9 mouse cellular contexts compared by ENCODE assay signal in the genomic region with DNA sequence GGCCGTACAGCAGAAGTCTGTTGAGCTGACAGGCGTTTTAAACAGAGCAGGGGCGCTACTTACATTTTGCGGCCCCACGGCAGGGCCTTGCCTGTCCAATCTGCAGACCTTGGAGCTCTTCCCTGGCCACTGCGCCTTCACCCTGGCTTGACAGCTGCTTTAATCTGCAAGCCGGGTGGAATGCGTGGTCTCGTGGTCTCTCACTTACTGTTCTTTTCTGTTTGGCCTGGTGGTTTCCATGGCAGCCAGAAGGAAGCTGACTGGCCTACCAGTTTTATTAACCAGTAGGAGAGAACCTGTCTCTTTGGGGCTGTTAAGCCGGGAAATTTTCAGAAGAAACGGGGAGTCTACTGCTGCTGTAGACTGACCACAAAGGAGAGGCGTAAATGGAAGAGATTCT. TPM values are rescaled to one million over a fixed set of nuclear protein-coding genes. Genes with fewer than 3 reads are reported as not detected.
A peak's percentile ranks its signal among the peaks of the same experiment; 100 is the strongest.
DNase-seq lines count a peak whose midpoint lies in the region; ATAC-seq and TF ChIP-seq lines count a peak whose summit lies in the region.
"Had no signal": no experiment of that assay in that cellular context is flagged by ENCODE, and none has a peak within 500 bp of the region (broad histone marks: within the 10 kb centered on the region; RNA-seq: fewer than 3 reads in every experiment).

No protein-coding gene starts in this region.

- H3K4me2 ChIP-seq in intestine, embryonic 14.5 days (ENCODE audit: low read length), result peak overlapping the region; percentile 1; the same call in 1 of the 2 replicates
- no peak overlapping the region for H3K4me2 ChIP-seq in intestine, postnatal 0 days (replicated peaks; ENCODE audit: low read depth)
- 0 out of 2 replicates have a peak overlapping the region, but pooled peaks have one; percentile 16 for H3K4me2 ChIP-seq in heart, embryonic 14.5 days (ENCODE audit: low read length)
- H3K4me2 ChIP-seq in midbrain, embryonic 15.5 days, result peak overlapping the region; percentile 39
- H3K4me2 ChIP-seq in liver, embryonic 12.5 days, result no peak overlapping the region

- H3K27me3 ChIP-seq in intestine, embryonic 14.5 days (replicated peaks; ENCODE audit: control insufficient read depth, insufficient read depth, low read length), result no peaks in the 10 kb centered on the region
- H3K27me3 ChIP-seq in intestine, postnatal 0 days (replicated peaks; ENCODE audit: control insufficient read depth, insufficient read depth, low read length), result no peaks in the 10 kb centered on the region
- H3K27me3 ChIP-seq in heart, embryonic 14.5 days (ENCODE audit: control insufficient read depth, insufficient read depth, low read length), result 0 out of 2 replicates have a peak, but pooled peaks cover 2% of the 10 kb centered on the region
- peaks cover 12% of the 10 kb centered on the region; the same call in 1 of the 2 replicates for H3K27me3 ChIP-seq in midbrain, embryonic 15.5 days (replicated peaks)
- H3K27me3 ChIP-seq in liver, embryonic 12.5 days (replicated peaks), result peaks cover 60% of the 10 kb centered on the region

- H3K4me3 ChIP-seq in intestine, embryonic 14.5 days (ENCODE audit: low read depth, low read length), result no peak overlapping the region
- H3K4me3 ChIP-seq in intestine, postnatal 0 days (ENCODE audit: low read depth, low read length), result no peak overlapping the region
- no peak overlapping the region for H3K4me3 ChIP-seq in heart, embryonic 14.5 days (ENCODE audit: control insufficient read depth in 1 of 2, insufficient read depth in 1 of 2, low read depth in 1 of 2, low read length in 2 of 2)
- no peak overlapping the region for H3K4me3 ChIP-seq in midbrain, embryonic 15.5 days
- H3K4me3 ChIP-seq in liver, embryonic 12.5 days, result no peak overlapping the region

- peak overlapping the region; percentile 3; the same call in 1 of the 2 replicates for H3K27ac ChIP-seq in intestine, embryonic 14.5 days (ENCODE audit: low read depth)
- H3K27ac ChIP-seq in intestine, postnatal 0 days (ENCODE audit: low read depth, low read length), result no peak overlapping the region
- H3K27ac ChIP-seq in heart, embryonic 14.5 days (replicated peaks in 1 of 2; ENCODE audit: control insufficient read depth in 1 of 2, insufficient read depth in 1 of 2, low read depth in 2 of 2, low read length in 2 of 2), result no peak overlapping the region
- peak overlapping the region; percentile 26; the same call in 1 of the 2 replicates for H3K27ac ChIP-seq in midbrain, embryonic 15.5 days
- no peak overlapping the region for H3K27ac ChIP-seq in liver, embryonic 12.5 days
- H3K27ac ChIP-seq: macrophage had no signal

- no peak for TF ChIP-seq CTCF in intestine, postnatal 0 days (IDR thresholded peaks at IDR 0.05; ENCODE audit: low read depth)
- TF ChIP-seq CTCF in brain, embryonic 14.5 days (IDR thresholded peaks at IDR 0.05; ENCODE audit: borderline replicate concordance, extremely low read depth, insufficient read depth, insufficient read length), result no peak

- 0 out of 2 replicates have a peak, but pooled peaks have one; percentile 23 for ATAC-seq in intestine, embryonic 14.5 days (replicated peaks; ENCODE audit: low FRiP score, low TSS enrichment, low read depth)
- no peak for ATAC-seq in intestine, postnatal 0 days
- ATAC-seq in heart, embryonic 14.5 days (ENCODE audit: insufficient number of reproducible peaks, insufficient read depth, low FRiP score, low read depth), result no peak
- 0 out of 2 replicates have a peak, but pooled peaks have one; percentile 24 for ATAC-seq in midbrain, embryonic 15.5 days (replicated peaks)
- no peak for ATAC-seq in liver, embryonic 12.5 days
- ATAC-seq in frontal cortex, adult (ENCODE audit: low TSS enrichment), result no peak

- H3K4me1 ChIP-seq in intestine, embryonic 14.5 days (replicated peaks; ENCODE audit: control insufficient read depth, insufficient read depth, low read length), result no peaks in the 10 kb centered on the region
- no peaks in the 10 kb centered on the region for H3K4me1 ChIP-seq in intestine, postnatal 0 days (replicated peaks; ENCODE audit: control insufficient read depth, insufficient read depth, low read length)
- peaks cover 0 to 4% of the 10 kb centered on the region in 2 experiments; a peak in 2 of 4 replicates for H3K4me1 ChIP-seq in heart, embryonic 14.5 days (ENCODE audit: control insufficient read depth in 2 of 2, insufficient read depth in 2 of 2, low read length in 2 of 2)
- peaks cover 7% of the 10 kb centered on the region for H3K4me1 ChIP-seq in midbrain, embryonic 15.5 days
- H3K4me1 ChIP-seq in liver, embryonic 12.5 days, result no peaks in the 10 kb centered on the region

- peak; percentile 64 for DNase-seq in intestine, embryonic 14.5 days (ENCODE audit: low spot score)
- DNase-seq in brain, embryonic 14.5 days (ENCODE audit: low read depth), result peak; percentile 80
- DNase-seq in thymus, postnatal 36 days, result no peak

- no peak for TF ChIP-seq POLR2A in brain, embryonic 14.5 days (IDR thresholded peaks at IDR 0.05; ENCODE audit: borderline replicate concordance, extremely low read depth, insufficient read depth, insufficient read length, poor library complexity, severe bottlenecking)

- H3K9ac ChIP-seq in intestine, embryonic 14.5 days (ENCODE audit: low read length), result no peak overlapping the region
- no peak overlapping the region for H3K9ac ChIP-seq in intestine, postnatal 0 days (ENCODE audit: low read depth, low read length)
- peak overlapping the region; percentile 48; the same call in 1 of the 2 replicates for H3K9ac ChIP-seq in heart, embryonic 14.5 days (ENCODE audit: low read length)
- H3K9ac ChIP-seq in midbrain, embryonic 15.5 days, result 0 out of 2 replicates have a peak overlapping the region, but pooled peaks have one; percentile 18
- H3K9ac ChIP-seq in liver, embryonic 12.5 days, result no peak overlapping the region

- no peaks in the 10 kb centered on the region for H3K9me3 ChIP-seq in intestine, embryonic 14.5 days (ENCODE audit: control insufficient read depth, low read length)
- no peaks in the 10 kb centered on the region for H3K9me3 ChIP-seq in intestine, postnatal 0 days (ENCODE audit: control insufficient read depth)
- no peaks in the 10 kb centered on the region for H3K9me3 ChIP-seq in heart, embryonic 14.5 days (ENCODE audit: control insufficient read depth, low read length)
- no peaks in the 10 kb centered on the region for H3K9me3 ChIP-seq in midbrain, embryonic 15.5 days
- no peaks in the 10 kb centered on the region for H3K9me3 ChIP-seq in liver, embryonic 12.5 days (replicated peaks)

- H3K36me3 ChIP-seq in intestine, embryonic 14.5 days (ENCODE audit: control insufficient read depth, insufficient read depth, low read length), result no peaks in the 10 kb centered on the region
- H3K36me3 ChIP-seq in intestine, postnatal 0 days (ENCODE audit: control insufficient read depth, insufficient read depth), result no peaks in the 10 kb centered on the region
- H3K36me3 ChIP-seq in heart, embryonic 14.5 days (ENCODE audit: control insufficient read depth, insufficient read depth, low read length), result no peaks in the 10 kb centered on the region
- H3K36me3 ChIP-seq in midbrain, embryonic 15.5 days (replicated peaks), result no peaks in the 10 kb centered on the region
- no peaks in the 10 kb centered on the region for H3K36me3 ChIP-seq in liver, embryonic 12.5 days

- 20% methylated on average over 12 of the region's 12 CpGs for WGBS in intestine, embryonic 14.5 days
- 30% methylated on average over 12 of the region's 12 CpGs for WGBS in intestine, postnatal 0 days
- 22% methylated on average over 12 of the region's 12 CpGs for WGBS in heart, embryonic 14.5 days
- 14% methylated on average over 12 of the region's 12 CpGs for WGBS in midbrain, embryonic 15.5 days
- 48% methylated on average over 12 of the region's 12 CpGs for WGBS in liver, embryonic 12.5 days (ENCODE audit: insufficient replicate concordance)

RNA-seq across cellular contexts. Expression of a gene that starts 24.6 kb away (rescaled TPM):
- 60.7 and 71.1 TPM in 2 replicates for polyA plus RNA-seq in intestine, embryonic 14.5 days (2014; fragmentation: Nextera tagmentation; extraction: Ambion mirVana)
- 17.3 and 19.1 TPM in 2 replicates for polyA plus RNA-seq in intestine, postnatal 0 days (2015; fragmentation: Nextera tagmentation; extraction: Ambion mirVana)
- polyA plus RNA-seq in brain, embryonic 14.5 days (2012; rRNA removed), result 148 and 160 TPM in 2 replicates
- polyA plus RNA-seq in heart, embryonic 14.5 days (2014; fragmentation: Nextera tagmentation; extraction: Ambion mirVana), result 42.7 and 45.1 TPM in 2 replicates
- 71.4 and 80.7 TPM in 2 replicates for polyA plus RNA-seq in midbrain, embryonic 15.5 days (2015; fragmentation: Nextera tagmentation; extraction: Ambion mirVana)
- polyA plus RNA-seq in liver, embryonic 12.5 days (2016; fragmentation: Nextera tagmentation; extraction: Ambion mirVana), result 32.8 and 33.8 TPM in 2 replicates

RNA-seq across cellular contexts. Expression of a gene that starts 26.0 kb away (rescaled TPM):
- polyA plus RNA-seq in intestine, embryonic 14.5 days (2014; fragmentation: Nextera tagmentation; extraction: Ambion mirVana), result 0.13 TPM in 1 of 2 replicates, not detected in the other
- polyA plus RNA-seq in intestine, postnatal 0 days (2015; fragmentation: Nextera tagmentation; extraction: Ambion mirVana), result 0.34 and 0.44 TPM in 2 replicates
- 0.63 and 0.87 TPM in 2 replicates for polyA plus RNA-seq in brain, embryonic 14.5 days (2012; rRNA removed)
- 0.18 and 0.19 TPM in 2 replicates for polyA plus RNA-seq in heart, embryonic 14.5 days (2014; fragmentation: Nextera tagmentation; extraction: Ambion mirVana)
- polyA plus RNA-seq in midbrain, embryonic 15.5 days (2015; fragmentation: Nextera tagmentation; extraction: Ambion mirVana), result 0.72 and 1.3 TPM in 2 replicates
- not detected in 2 replicates for polyA plus RNA-seq in liver, embryonic 12.5 days (2016; fragmentation: Nextera tagmentation; extraction: Ambion mirVana)

RNA-seq across cellular contexts. Expression of a gene that starts 57.9 kb away (rescaled TPM):
- polyA plus RNA-seq in intestine, embryonic 14.5 days (2014; fragmentation: Nextera tagmentation; extraction: Ambion mirVana), result 15.2 and 18.1 TPM in 2 replicates
- polyA plus RNA-seq in intestine, postnatal 0 days (2015; fragmentation: Nextera tagmentation; extraction: Ambion mirVana), result 15.8 and 16.6 TPM in 2 replicates
- polyA plus RNA-seq in brain, embryonic 14.5 days (2012; rRNA removed), result 66.0 and 90.7 TPM in 2 replicates
- 14.1 and 16.5 TPM in 2 replicates for polyA plus RNA-seq in heart, embryonic 14.5 days (2014; fragmentation: Nextera tagmentation; extraction: Ambion mirVana)
- 51.7 and 55.3 TPM in 2 replicates for polyA plus RNA-seq in midbrain, embryonic 15.5 days (2015; fragmentation: Nextera tagmentation; extraction: Ambion mirVana)
- polyA plus RNA-seq in liver, embryonic 12.5 days (2016; fragmentation: Nextera tagmentation; extraction: Ambion mirVana), result 19.8 and 20.5 TPM in 2 replicates

Comparison
In these comparisons a context has a peak if more than half of its experiments do, and no peak if none do; other contexts are left out.
1. ATAC-seq: peak in intestine, embryonic 14.5 days (single experiment) and midbrain, embryonic 15.5 days (single experiment); none in intestine, postnatal 0 days (single experiment), heart, embryonic 14.5 days (single experiment), liver, embryonic 12.5 days (single experiment) and frontal cortex, adult (single experiment).
2. H3K27ac ChIP-seq: peak in intestine, embryonic 14.5 days (single experiment) and midbrain, embryonic 15.5 days (single experiment); none in intestine, postnatal 0 days (single experiment), heart, embryonic 14.5 days (0 of 2) and liver, embryonic 12.5 days (single experiment).
3. H3K4me2 ChIP-seq: peak in intestine, embryonic 14.5 days (single experiment), heart, embryonic 14.5 days (single experiment) and midbrain, embryonic 15.5 days (single experiment); none in intestine, postnatal 0 days (single experiment) and liver, embryonic 12.5 days (single experiment).
4. DNase-seq: peak in intestine, embryonic 14.5 days (single experiment) and brain, embryonic 14.5 days (single experiment); none in thymus, postnatal 36 days (0 of 2).
5. H3K9ac ChIP-seq: peak in heart, embryonic 14.5 days (single experiment) and midbrain, embryonic 15.5 days (single experiment); none in intestine, embryonic 14.5 days (single experiment), intestine, postnatal 0 days (single experiment) and liver, embryonic 12.5 days (single experiment).